In the genomic region with DNA sequence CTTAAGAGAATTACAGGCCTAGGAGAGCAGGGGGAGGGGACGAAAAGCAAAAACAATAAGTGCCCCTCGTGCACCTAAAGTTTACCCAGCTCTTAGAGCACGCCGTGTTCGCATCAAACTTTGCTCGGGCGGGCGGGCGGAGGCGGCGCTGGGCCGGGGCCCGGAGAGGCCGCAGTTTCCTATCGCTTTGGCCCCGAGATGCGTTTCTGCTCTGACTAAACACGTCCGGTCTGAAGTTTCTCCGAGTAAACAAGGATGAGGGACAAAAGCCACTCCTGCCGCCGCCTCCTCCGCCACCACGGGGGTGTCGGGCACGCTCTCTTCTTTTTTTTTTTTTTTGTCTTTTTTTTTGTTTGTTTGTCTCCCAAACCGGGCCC, we compare ENCODE assay signal across 9 mouse cellular contexts. TPM values are rescaled to one million over a fixed set of nuclear protein-coding genes. Genes with fewer than 3 reads are reported as not detected.
DNase-seq lines count a peak whose midpoint lies in the region; ATAC-seq and TF ChIP-seq lines count a peak whose summit lies in the region.
"Had no signal": no experiment of that assay in that cellular context is flagged by ENCODE, and none has a peak within 500 bp of the region (broad histone marks: within the 10 kb centered on the region; RNA-seq: fewer than 3 reads in every experiment).

No protein-coding gene starts in this region.

- ATAC-seq in forebrain, embryonic 16.5 days, result no peak
- no peak for ATAC-seq in stomach, embryonic 15.5 days (ENCODE audit: insufficient read depth, low FRiP score, low read depth)

- no peak for DNase-seq in gastrocnemius, adult 2 months
- DNase-seq in gastrocnemius, postnatal 36 days, result no peak
- DNase-seq in ZHBTc4 (ENCODE audit: low read depth, low spot score), result peak; percentile 43
- peak; percentile 78 for DNase-seq in kidney, postnatal 10 days
- no peak for DNase-seq in left cerebral cortex, adult 11 months (ENCODE audit: low spot score)

- H3K4me3 ChIP-seq in gastrocnemius, adult 2 months, result peak overlapping the region; percentile 88
- H3K4me3 ChIP-seq in forebrain, embryonic 16.5 days (replicated peaks; ENCODE audit: low read length), result peak overlapping the region; percentile 81
- H3K4me3 ChIP-seq in macrophage (ENCODE audit: inconsistent target), result peak overlapping the region; percentile 46
- H3K4me3 ChIP-seq in stomach, embryonic 15.5 days (replicated peaks), result peak overlapping the region; percentile 80

- peak overlapping the region; percentile 86 for H3K4me2 ChIP-seq in forebrain, embryonic 16.5 days (ENCODE audit: low read length)
- peak overlapping the region; percentile 76 for H3K4me2 ChIP-seq in stomach, embryonic 15.5 days

- under 1% methylated on average over 26 of the region's 27 CpGs for WGBS in forebrain, embryonic 16.5 days
- WGBS in macrophage (ENCODE audit: missing documents), result 0% methylated on average over 26 of the region's 27 CpGs
- under 1% methylated on average over 27 of the region's 27 CpGs for WGBS in stomach, embryonic 15.5 days

- H3K9ac ChIP-seq in forebrain, embryonic 16.5 days (replicated peaks; ENCODE audit: low read depth, low read length), result peak overlapping the region; percentile 96
- peak overlapping the region; percentile 95 for H3K9ac ChIP-seq in stomach, embryonic 15.5 days

- peak overlapping the region; percentile 99 for H3K27ac ChIP-seq in gastrocnemius, adult 2 months
- H3K27ac ChIP-seq in forebrain, embryonic 16.5 days (ENCODE audit: low read length), result peak overlapping the region; percentile 100
- peak overlapping the region; percentile 66 for H3K27ac ChIP-seq in macrophage
- peak overlapping the region; percentile 99 for H3K27ac ChIP-seq in stomach, embryonic 15.5 days

- H3K27me3 ChIP-seq in forebrain, embryonic 16.5 days (replicated peaks; ENCODE audit: control insufficient read depth, insufficient read depth, low read length), result no peaks in the 10 kb centered on the region
- H3K27me3 ChIP-seq in stomach, embryonic 15.5 days (replicated peaks), result no peaks in the 10 kb centered on the region
- H3K27me3 ChIP-seq: Patski had no signal

- H3K4me1 ChIP-seq in forebrain, embryonic 16.5 days (replicated peaks; ENCODE audit: control insufficient read depth, insufficient read depth, low read length), result peaks cover 18% of the 10 kb centered on the region
- H3K4me1 ChIP-seq in stomach, embryonic 15.5 days, result 0 out of 2 replicates have a peak, but pooled peaks cover 3% of the 10 kb centered on the region

- H3K79me2 ChIP-seq in macrophage (ENCODE audit: inconsistent target), result peaks cover 22% of the 10 kb centered on the region

- H3K9me3 ChIP-seq in forebrain, embryonic 16.5 days (ENCODE audit: control insufficient read depth, low read length), result no peaks in the 10 kb centered on the region
- H3K9me3 ChIP-seq in stomach, embryonic 15.5 days, result no peaks in the 10 kb centered on the region

- intact Hi-C loops in gastrocnemius, adult 2 months (cut with DNase I), result loop anchor here (2.0 to 10.0 kb wide), 6 partner anchors 44 to 236 kb away; a partner anchor contains a TSS
- intact Hi-C loops in gastrocnemius, postnatal 36 days (cut with DNase I), result loop anchor here (5.0 kb wide), 1 partner anchor 186 kb away; no protein-coding TSS in a partner anchor

- H3K36me3 ChIP-seq in forebrain, embryonic 16.5 days (ENCODE audit: control insufficient read depth, insufficient read depth), result peaks cover 6% of the 10 kb centered on the region; the same call in 1 of the 2 replicates
- H3K36me3 ChIP-seq in macrophage (ENCODE audit: inconsistent target), result peaks cover 5% of the 10 kb centered on the region; the same call in 1 of the 2 replicates
- H3K36me3 ChIP-seq in stomach, embryonic 15.5 days, result no peaks in the 10 kb centered on the region; the same call in 1 of the 2 replicates

- TF ChIP-seq CTCF in gastrocnemius, adult 2 months (IDR thresholded peaks at IDR 0.05), result no peak

RNA-seq across cellular contexts. Expression of a gene that starts 56.2 kb away (rescaled TPM):
- total RNA-seq in gastrocnemius, adult 2 months (2021), result 1 to 10 TPM; 2.8 to 5.1 TPM
- 1 to 10 TPM; 1.4 to 2.5 TPM for total RNA-seq in gastrocnemius, postnatal 36 days (2021)
- polyA plus RNA-seq in forebrain, embryonic 16.5 days (2015; fragmentation: Nextera tagmentation; extraction: Ambion mirVana), result 4.4 and 5.8 TPM in 2 replicates
- total RNA-seq in macrophage (2018; cell fraction: chromatin; rRNA removed), result 1 to 10 TPM in 17 of 26 experiments, not detected in 9; 1.7 to 9.9 (median 2.6) TPM
- total RNA-seq in macrophage (2018; cell fraction: cytosol; rRNA removed), result under 1 TPM in 5 of 26 experiments, not detected in 21; 0.32 to 0.88 (median 0.40) TPM
- not detected for total RNA-seq in macrophage (2018; cell fraction: nucleus; rRNA removed)
- polyA plus RNA-seq in macrophage (2018), result 1.1 TPM in 1 of 3 replicates, not detected in the others
- polyA plus RNA-seq in stomach, embryonic 15.5 days (2015; fragmentation: Nextera tagmentation; extraction: Ambion mirVana), result 0.67 and 0.80 TPM in 2 replicates
- polyA plus RNA-seq: Patski had no signal

Comparison
In these comparisons a context has a peak if more than half of its experiments do, and no peak if none do; other contexts are left out.
1. DNase-seq: peak in ZHBTc4 (single experiment) and kidney, postnatal 10 days (single experiment); none in gastrocnemius, adult 2 months (single experiment), gastrocnemius, postnatal 36 days (0 of 2) and left cerebral cortex, adult 11 months (single experiment).
2. Peak in every context shown above with its lines, with median percentiles within 50 percentile points of each other: H3K27ac ChIP-seq and H3K4me3 ChIP-seq.